Mouse (Mus musculus) cerebellum, adult 2 months (tissue): ENCODE results near the gene Gm49383. TPM values are rescaled to one million over a fixed set of nuclear protein-coding genes. Genes with fewer than 3 reads are reported as not detected.
A peak's percentile ranks its signal among the peaks of the same experiment; 100 is the strongest.

ENCODE experiments used
- DNase-seq, 2 experiments: peaks; one replicate each; pipeline ENCODE4 v3.0.0; 2021
- H3K27ac ChIP-seq: fragments of 200-500 bp; 2 replicates; pipeline ENCODE4 v1.5.1; 2012; ENCODE audit warnings: low read length, control low read depth, inconsistent platforms; ENCODE audit not compliant: insufficient read depth
- H3K27me3 ChIP-seq: fragments of 200-500 bp; 2 replicates; pipeline ENCODE4 v1.6.1; 2012; ENCODE audit warnings: inconsistent platforms, mild to moderate bottlenecking, low read length, moderate library complexity; ENCODE audit not compliant: control insufficient read depth, insufficient read depth
- H3K4me1 ChIP-seq: fragments of 200-500 bp; 2 replicates; pipeline ENCODE4 v1.6.1; 2011; ENCODE audit warnings: low read length; ENCODE audit not compliant: control insufficient read depth, insufficient read depth
- H3K4me3 ChIP-seq: fragments of 200-500 bp; replicated peaks from 2 replicates; pipeline ENCODE3; 2011; ENCODE audit warnings: mild to moderate bottlenecking, low read depth, low read length, control low read depth; ENCODE audit not compliant: insufficient read depth
- CTCF ChIP-seq: fragments of 200-500 bp; IDR thresholded peaks from 2 replicates; pipeline ENCODE4 v1.5.1; 2011; ENCODE audit warnings: low read depth, mild to moderate bottlenecking, control low read depth, low read length, moderate library complexity, borderline replicate concordance; ENCODE audit not compliant: insufficient read depth
- POLR2A ChIP-seq: fragments of 200-500 bp; IDR thresholded peaks from 2 replicates; pipeline ENCODE4 v1.6.1; 2011; ENCODE audit warnings: low read length, control low read depth, borderline replicate concordance; ENCODE audit not compliant: insufficient read depth
- WGBS: fragments of 180-500 bp; shearing (Covaris S2); methylation state at CpG from one replicate; pipeline ENCODE4 v1.1.7; 2018; 5-methylcytosine and 5-hydroxymethylcytosine counted together
- polyA plus RNA-seq: library from polyadenylated mRNA; depleted of rRNA; stranded (reverse); fragments of >200 nt; gene quantifications from 2 replicates; pipeline ENCODE4 v1.2.3, GENCODE M21; 2012

Gene Gm49383
- polyA plus RNA-seq, 1 experiment, result 3.2 TPM

DNA sequence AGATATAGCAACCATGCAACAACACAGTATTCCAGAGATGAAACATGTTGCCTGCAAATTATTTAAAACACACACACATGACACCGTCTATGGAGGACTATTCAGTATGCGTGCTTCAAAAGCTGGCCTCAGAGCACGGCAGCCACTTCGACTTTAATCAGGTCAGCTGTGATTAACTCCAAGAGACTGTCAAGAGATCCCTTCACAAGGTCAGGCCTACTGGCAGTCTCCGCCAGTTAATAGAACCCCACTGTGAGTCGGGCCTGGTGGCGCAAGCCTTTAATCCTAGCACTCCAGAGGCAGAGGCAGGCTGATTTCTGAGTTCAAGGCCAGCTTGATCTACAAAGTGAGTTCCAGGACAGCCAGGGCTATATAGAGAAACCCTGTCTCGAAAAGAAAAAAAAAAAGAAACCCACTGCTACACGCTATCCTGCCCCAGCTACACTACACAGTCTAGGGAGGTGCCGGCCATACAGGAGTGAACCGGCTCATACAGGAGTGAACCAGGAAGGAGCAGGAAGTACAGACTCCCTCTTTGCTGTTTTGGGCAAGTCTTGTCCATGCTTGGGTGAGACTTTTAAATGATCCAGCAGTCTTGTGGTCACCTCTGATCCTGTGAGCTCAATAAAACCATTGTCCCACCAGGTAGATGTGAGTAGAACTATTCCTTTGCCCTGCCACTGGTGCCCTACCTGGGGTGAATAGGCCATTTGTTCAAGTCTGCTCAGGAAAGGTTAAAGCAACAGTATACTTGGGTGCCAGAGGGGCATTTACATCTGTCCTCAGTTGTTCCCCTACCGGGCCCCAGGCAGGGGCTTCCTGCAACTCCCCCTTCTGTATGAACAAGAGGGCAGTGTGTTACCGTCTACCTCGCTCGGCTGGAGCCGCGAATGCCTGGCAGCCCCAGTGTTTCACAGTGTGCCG lies 13.4 kb upstream of the Gm49383 start:
- TF ChIP-seq CTCF (no peak), POLR2A (no peak)
- Histone ChIP-seq H3K27me3 (no peaks in the 10 kb centered on the region), H3K4me3 (no peak overlapping the region), H3K4me1 (no peaks in the 10 kb centered on the region), H3K27ac (no peak overlapping the region)
- 82% methylated on average over 18 of the region's 18 CpGs for WGBS
- DNase-seq, result no peak

DNA sequence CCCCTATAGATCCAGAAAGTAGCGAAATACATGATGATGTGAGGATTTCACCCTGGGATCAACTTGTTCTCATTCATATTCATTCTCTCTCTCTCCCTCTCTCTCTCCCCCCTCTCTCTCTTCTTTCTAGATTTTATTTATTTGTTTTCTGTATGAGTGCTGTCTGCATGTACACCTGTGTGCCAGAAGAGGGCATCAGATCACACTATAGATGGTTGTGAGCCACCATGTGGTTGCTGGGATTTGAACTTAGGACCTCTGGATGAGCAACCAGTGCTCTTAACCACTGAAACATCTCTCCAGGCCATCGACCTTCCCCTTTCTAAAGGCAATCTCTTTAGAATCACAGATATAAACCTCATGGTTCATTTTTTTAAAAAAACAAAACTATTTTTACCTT lies 11.6 kb upstream of the Gm49383 start:
- WGBS, result 93% methylated on average over 2 of the region's 2 CpGs
- no peak overlapping the region for H3K27ac ChIP-seq
- TF ChIP-seq POLR2A (no peak), CTCF (no peak)
- H3K4me1 ChIP-seq, result no peaks in the 10 kb centered on the region
- no peak for DNase-seq
- no peaks in the 10 kb centered on the region for H3K27me3 ChIP-seq
- H3K4me3 ChIP-seq, result no peak overlapping the region

DNA sequence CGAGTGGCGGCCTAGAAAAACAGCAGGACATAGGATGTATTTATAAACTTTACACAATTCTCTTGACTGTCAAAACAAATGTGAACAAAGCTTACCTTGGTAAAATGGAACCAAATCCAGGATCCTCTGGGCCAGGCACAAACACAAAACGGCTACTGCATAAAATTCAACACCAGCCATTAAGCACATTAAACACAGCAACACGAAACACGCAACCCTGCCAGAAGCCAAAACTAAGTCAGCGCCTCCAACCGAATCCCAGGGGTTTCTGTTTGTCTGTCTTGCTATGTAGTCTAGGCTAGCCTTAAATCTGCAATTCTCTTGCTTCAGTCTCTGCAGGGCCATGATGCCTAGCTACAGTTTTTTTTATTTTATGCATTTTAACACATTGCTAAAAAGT lies 11.0 kb upstream of the Gm49383 start:
- WGBS, result 90% methylated on average over 7 of the region's 7 CpGs
- no peak overlapping the region for H3K27ac ChIP-seq
- no peak for DNase-seq
- no peak for TF ChIP-seq POLR2A
- no peak for TF ChIP-seq CTCF
- no peaks in the 10 kb centered on the region for H3K4me1 ChIP-seq
- no peak overlapping the region for H3K4me3 ChIP-seq
- no peaks in the 10 kb centered on the region for H3K27me3 ChIP-seq

DNA sequence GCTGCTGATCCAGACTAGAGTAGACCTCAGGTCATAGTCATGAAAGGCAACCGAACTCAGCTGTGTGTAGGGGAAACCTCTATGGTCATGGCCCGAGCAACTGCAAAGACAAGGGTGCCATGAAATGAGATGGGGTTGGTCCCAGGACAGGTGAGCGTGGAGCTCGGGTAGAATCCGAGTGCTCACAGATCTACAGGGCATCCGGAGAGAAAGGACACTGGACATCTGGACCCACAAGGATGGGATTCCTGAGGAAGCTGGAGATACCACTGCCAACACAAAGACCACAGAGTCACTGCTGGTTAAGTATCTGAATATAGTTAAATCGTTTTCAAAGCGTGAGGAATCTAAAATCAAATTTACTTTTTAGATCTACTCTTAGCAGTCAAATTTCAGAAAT lies 10.5 kb upstream of the Gm49383 start:
- no peak overlapping the region for H3K4me3 ChIP-seq
- H3K4me1 ChIP-seq, result no peaks in the 10 kb centered on the region
- H3K27me3 ChIP-seq, result no peaks in the 10 kb centered on the region
- 97% methylated on average over 8 of the region's 8 CpGs for WGBS
- DNase-seq, result no peak
- H3K27ac ChIP-seq, result no peak overlapping the region
- TF ChIP-seq POLR2A, result no peak
- TF ChIP-seq CTCF, result no peak

DNA sequence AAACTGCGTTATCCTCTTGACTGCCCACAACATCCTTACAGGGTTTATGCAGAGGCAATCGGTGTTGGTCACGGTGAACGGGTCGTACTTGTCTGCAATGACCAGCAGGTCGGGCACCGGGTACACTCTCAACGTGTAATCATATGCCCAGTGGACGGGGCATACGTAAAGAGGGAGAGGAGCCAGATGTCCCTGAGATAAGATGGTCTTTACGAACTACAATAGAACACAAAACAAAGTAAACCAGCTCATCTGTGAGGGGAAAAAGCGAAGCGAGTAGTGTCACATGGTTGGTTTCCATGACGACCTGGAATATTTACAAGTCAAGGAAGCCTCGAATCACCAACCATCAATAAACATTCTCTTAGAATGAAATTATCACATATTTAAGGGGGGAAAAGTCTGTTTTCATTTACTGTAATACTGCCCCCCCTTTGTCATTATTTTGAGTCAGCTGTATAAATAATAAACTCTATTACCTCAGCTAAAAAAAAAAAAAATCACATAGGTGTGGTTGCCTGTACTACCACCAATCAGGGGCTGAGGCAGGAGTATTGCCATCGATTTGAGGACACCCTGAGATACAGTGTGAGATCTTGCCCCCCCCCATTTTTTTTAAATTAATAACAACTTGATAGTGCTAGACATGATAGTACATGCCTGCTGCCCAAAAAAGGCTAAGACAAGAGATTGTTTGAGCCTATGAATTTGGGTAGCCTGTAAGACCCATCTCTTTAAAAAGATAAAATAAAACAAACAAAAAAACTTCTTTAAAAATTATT lies 7.3 kb upstream of the Gm49383 start, which contains the start of gene Gm49384:
Gm49384 (minus strand) TSS at position 216 of the 782 bp plus-strand sequence.
- WGBS, result 75% methylated on average over 16 of the region's 16 CpGs

DNA sequence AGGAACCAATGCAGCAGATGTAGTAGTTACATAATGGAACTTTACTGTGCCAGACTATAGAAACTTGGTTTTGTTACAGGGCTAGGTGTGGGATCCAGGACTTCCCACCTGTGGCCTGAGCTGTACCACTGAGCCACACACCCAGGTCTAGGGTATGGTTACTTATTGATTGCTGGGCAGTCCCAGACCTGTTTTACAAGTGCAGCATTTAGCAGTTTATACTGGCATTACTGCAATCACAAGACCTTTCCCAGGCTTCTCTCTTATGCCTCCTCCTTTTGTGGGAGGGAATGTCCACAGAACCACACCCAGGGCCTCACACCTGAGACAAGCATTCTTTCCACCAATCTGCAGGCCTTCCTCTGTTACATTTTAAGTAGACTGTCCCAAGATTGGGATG lies 2.1 kb upstream of the Gm49383 start:
- TF ChIP-seq CTCF, result no peak
- no peak for TF ChIP-seq POLR2A
- Histone ChIP-seq H3K4me1 (peaks cover 4% of the 10 kb centered on the region; the same call in 1 of the 2 replicates), H3K27me3 (no peaks in the 10 kb centered on the region), H3K27ac (no peak overlapping the region), H3K4me3 (no peak overlapping the region)
- no peak for DNase-seq

More for the DNA sequence above, 7.3 kb upstream of the Gm49383 start, which contains the start of gene Gm49384:
- no peaks in the 10 kb centered on the region for H3K27me3 ChIP-seq
- H3K4me3 ChIP-seq, result no peak within 1 kb of the TSS
- no peak for TF ChIP-seq POLR2A
- TF ChIP-seq CTCF, result no peak
- no peaks in the 10 kb centered on the region for H3K4me1 ChIP-seq
- no peak for DNase-seq
- H3K27ac ChIP-seq, result no peak within 1 kb of the TSS

DNA sequence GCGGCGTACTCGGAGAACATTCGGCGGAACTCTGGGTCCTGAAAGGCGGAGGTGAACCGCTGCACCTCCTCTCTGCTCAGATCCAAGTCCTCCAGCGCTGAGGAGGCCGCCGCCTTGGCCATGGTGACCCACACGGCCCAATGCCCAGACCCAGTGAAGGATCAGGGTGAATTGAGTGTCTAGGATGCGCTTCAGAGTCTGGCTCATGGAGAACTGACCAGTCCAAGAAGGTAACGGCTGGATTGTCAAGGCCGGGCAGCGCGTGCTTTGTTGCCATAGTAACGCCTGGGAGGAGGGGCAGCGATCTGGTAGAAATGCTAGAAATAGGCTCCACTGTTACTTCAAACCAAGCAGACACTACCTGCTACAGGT lies 1.2 kb upstream of the Gm49383 start, which contains the start of gene Dnaaf2:
Dnaaf2 (minus strand) TSS at position 266 of the 372 bp plus-strand sequence.
- no peak for TF ChIP-seq CTCF
- TF ChIP-seq POLR2A, result no peak
- peak; percentile 65 to 66 for DNase-seq
- Histone ChIP-seq H3K27me3 (no peaks in the 10 kb centered on the region), H3K4me1 (peaks cover 4% of the 10 kb centered on the region; the same call in 1 of the 2 replicates), H3K27ac (peak within 1 kb of the TSS; percentile 74), H3K4me3 (peak within 1 kb of the TSS; percentile 83)
- 0% methylated on average over 18 of the region's 18 CpGs for WGBS
